Mouse (Mus musculus): Measurements from ENCODE around the gene 5330417C22Rik. TPM values are rescaled to one million over a fixed set of nuclear protein-coding genes. Genes with fewer than 3 reads are reported as not detected.

5330417C22Rik gene
- total RNA-seq, 2 experiments from 2014 or later = not detected

DNA sequence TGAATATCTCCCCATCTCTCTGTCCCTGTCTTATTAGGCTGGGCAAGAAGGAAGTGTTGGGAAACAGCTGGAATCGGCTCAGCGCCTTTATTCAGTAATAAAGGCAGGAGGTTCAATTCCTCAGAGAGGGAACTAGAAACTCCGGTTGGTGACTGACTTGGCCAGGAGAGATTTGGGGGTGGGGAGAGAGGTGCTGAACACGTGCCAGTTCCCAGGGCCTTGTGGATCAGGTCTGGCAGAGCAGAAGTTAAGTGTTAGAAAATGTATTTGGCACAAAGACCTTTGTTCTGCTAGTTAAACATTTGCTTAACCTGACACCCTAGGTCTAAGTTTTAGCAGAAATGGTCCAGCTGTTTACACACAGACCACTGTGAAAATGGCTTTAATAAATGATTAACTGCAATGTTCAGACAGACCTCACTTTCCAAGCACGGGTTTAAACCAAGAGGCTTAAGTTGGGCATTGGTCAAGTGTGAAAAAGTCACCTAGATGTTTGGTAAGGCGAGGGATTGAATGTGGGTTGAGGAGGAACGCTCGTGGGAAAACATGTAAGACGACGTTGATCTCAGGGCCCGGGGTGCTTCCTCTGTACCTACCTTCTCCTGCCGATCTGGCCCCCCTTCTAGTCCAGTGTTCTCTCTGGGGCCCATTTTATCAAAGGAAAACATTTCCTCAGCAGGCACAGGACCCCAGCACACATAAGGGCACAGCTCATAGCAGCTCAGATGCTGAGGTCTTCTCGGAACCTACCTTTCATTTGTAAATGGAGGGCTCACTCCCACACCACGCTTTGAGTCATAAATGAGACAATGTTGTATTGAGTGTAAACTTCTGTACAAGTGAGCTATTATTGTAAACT, 59.3 kb downstream of the 5330417C22Rik start:
- no peak overlapping the region for H3K27ac ChIP-seq
- DNase-seq = peak; percentile 51
- intact Hi-C loops (cut with DNase I) = no loop called here
- H3K4me3 ChIP-seq = no peak overlapping the region
- no peak for TF ChIP-seq CTCF (IDR thresholded peaks at IDR 0.05)

DNA sequence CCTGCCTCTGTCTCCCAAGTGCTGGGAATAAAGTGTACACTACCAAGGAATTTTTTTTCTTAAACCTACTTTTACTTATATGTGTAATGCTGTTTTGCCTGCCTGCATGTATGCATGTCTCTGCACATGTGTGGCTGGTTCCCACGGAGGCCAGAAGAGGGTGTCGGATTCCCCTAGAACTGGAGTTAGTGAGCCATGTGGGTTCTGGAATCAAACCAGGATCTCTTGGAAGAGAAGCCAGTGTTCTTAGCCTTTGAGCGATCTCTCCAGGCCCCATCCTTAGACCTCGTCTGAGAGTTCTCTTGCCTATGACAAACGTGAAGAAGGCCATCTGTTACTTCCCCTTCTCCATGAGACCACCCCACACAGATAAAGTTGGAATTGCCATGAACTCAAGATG, 60.8 kb downstream of the 5330417C22Rik start:
- TF ChIP-seq CTCF (IDR thresholded peaks at IDR 0.05) = no peak
- intact Hi-C loops (cut with DNase I) = no loop called here
- H3K4me3 ChIP-seq = no peak overlapping the region
- H3K27ac ChIP-seq = no peak overlapping the region
- DNase-seq = no peak

DNA sequence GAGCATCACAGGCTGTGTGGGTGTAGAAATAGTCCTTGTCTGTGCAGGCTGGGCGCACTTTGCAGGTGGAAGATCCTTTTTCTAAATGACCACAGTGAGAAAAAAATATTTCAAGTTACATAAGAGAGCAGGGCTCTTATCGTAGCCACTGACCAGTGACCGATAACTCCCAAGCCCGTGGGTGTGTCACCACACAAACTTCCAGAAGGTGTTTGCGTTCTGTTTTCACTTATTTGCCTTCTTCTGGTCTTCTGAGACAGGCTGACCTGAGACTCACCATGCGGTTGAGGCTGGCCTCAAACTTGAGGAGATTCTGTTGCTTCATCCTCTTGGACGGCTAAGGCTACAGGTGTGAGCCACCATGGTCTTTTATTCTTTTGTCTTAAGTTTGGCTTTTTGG, 61.4 kb downstream of the 5330417C22Rik start:
- TF ChIP-seq CTCF (IDR thresholded peaks at IDR 0.05) = no peak
- H3K27ac ChIP-seq = no peak overlapping the region
- DNase-seq = no peak
- no peak overlapping the region for H3K4me3 ChIP-seq
- intact Hi-C loops (cut with DNase I) = no loop called here

DNA sequence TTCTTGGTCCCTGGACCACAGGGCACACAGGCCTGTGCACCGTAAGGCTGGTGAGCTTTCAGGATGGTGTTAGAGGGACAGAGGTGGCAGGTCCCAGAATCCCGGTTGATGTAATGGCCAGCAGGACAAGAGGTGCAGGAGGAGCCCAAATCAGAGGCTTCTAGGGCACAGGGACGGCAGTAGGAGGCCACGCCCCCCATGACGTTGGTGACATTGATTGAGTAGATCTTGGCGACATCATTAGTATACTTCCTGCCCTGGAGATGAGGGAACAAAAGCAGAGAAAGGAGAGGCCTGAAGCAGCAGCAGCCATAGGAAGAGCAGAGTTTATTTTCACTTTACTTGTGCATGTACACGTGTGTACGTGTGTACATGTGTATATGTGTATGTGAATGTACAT, 68.6 kb downstream of the 5330417C22Rik start:
- TF ChIP-seq CTCF (IDR thresholded peaks at IDR 0.05) = no peak
- DNase-seq = no peak
- intact Hi-C loops (cut with DNase I) = loop anchor here (2.0 kb wide), 1 partner anchor 95 kb away; the partner anchor contains the start of gene Tmem167b
- Histone ChIP-seq H3K27ac (no peak overlapping the region), H3K4me3 (no peak overlapping the region)

DNA sequence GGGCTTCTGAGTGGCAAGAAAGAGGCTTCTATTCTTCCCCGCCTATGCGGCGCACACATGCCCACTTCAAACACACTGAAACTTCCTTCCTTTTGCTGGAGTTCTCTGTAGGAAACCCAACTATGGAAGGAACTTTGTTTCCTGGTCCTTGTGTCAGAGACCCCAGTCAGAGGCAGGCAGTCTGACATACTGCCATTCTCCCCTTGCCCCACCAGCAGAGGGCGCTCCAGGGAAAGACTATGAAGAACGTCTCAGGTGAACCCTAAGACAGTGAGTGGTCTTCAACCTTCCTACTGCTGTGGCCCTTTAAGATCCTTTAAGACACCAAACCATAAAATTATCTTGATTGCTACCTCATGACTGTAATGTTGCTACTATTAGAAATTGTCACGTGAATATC, 69.9 kb downstream of the 5330417C22Rik start:
- H3K27ac ChIP-seq = no peak overlapping the region
- peak; percentile 80 for TF ChIP-seq CTCF (IDR thresholded peaks at IDR 0.05)
- intact Hi-C loops (cut with DNase I) = loop anchor here (2.0 kb wide), 1 partner anchor 96 kb away; the partner anchor contains the start of gene Tmem167b
- DNase-seq = peak; percentile 80
- H3K4me3 ChIP-seq = no peak overlapping the region

DNA sequence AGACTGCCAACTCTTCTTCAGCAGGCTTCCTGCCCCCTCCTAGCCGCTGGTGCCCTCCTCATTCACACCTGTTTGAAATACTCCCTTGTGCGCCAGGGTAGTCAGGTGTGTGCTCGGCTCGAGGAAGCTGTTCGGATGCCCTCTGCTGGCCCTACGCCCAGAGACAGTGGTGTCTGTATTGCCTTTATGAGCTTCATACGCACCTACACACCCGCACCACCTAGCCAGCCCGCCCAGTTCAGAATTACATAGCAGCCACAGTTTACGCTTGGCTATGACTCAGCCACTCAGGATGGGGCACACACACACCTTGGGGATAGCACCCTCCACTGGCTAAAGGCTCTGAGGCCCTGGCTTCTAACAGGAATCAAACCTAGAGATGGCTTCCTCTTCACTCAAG, 77.5 kb downstream of the 5330417C22Rik start:
- peak overlapping the region; percentile 5; the same call in 1 of the 2 replicates for H3K4me3 ChIP-seq
- DNase-seq = peak; percentile 27
- H3K27ac ChIP-seq = no peak overlapping the region
- TF ChIP-seq CTCF (IDR thresholded peaks at IDR 0.05) = peak; percentile 24; the same call in 1 of the 2 replicates
- intact Hi-C loops (cut with DNase I) = loop anchor here (1.0 kb wide), 1 partner anchor 58 kb away; no protein-coding TSS in a partner anchor

DNA sequence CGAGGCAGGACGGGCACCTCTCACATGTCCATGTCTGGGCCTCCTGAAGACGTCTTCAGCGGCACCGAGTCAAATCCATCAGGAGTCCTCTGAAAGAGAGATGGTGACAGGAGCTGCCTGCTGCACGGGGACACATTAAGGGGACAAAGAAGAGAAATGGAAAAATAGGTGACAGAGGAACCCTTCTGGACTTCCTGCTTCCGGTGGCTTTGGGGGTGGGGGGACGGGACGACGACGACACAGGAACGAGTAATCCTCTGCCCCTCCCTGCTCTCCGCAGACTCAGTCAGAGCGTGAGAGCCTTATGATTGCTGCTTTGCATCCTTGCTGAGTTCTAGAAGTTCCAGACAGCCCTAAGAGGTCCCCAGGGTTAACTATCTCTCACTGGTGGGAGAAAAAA, 78.0 kb downstream of the 5330417C22Rik start:
- no peak overlapping the region for H3K27ac ChIP-seq
- TF ChIP-seq CTCF (IDR thresholded peaks at IDR 0.05) = no peak
- peak overlapping the region; percentile 5; the same call in 1 of the 2 replicates for H3K4me3 ChIP-seq
- intact Hi-C loops (cut with DNase I) = no loop called here
- no peak for DNase-seq

DNA sequence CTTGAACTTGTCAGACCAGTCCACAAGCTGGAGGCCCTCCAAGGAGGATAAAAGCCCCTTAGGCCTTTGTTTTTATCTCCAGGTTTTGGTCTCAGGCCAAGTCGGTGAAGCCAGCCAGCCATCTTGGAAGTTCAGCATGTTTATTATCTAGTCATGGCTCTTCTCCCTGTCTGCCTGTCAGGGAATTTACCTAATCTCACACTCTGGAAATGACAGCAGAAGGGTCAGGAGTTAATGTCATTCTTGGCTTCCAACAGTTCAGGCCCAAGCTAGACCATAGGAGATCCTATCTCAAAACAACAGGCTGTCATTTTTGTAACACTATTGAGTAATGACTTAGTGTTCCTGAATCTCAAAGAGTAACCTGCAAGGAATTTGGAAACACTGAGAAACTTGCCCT, 82.2 kb downstream of the 5330417C22Rik start:
- DNase-seq = no peak
- intact Hi-C loops (cut with DNase I) = no loop called here
- Histone ChIP-seq H3K27ac (no peak overlapping the region), H3K4me3 (no peak overlapping the region)
- TF ChIP-seq CTCF (IDR thresholded peaks at IDR 0.05) = no peak

DNA sequence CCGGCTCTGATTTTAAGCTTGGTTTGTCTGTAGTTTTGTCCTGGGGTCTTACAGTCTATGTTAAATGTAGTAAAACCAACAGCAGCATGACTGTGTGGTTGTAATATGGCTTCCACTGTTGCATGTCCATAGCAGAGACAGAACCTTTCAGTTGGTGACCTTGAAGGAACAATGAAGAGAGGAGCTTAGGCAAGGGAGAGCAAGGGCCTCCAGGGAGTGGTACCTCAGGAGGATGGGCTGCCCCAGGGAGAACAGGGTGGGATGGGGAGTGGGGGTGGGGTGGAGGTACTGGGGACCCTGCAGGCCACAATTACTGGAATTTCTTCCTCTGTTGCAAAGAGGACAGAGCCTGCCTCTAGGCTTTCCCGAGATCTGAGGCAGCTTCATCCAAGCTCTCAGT, 84.4 kb downstream of the 5330417C22Rik start:
- H3K27ac ChIP-seq = no peak overlapping the region
- no peak overlapping the region for H3K4me3 ChIP-seq
- no peak for DNase-seq
- TF ChIP-seq CTCF (IDR thresholded peaks at IDR 0.05) = no peak
- intact Hi-C loops (cut with DNase I) = no loop called here

DNA sequence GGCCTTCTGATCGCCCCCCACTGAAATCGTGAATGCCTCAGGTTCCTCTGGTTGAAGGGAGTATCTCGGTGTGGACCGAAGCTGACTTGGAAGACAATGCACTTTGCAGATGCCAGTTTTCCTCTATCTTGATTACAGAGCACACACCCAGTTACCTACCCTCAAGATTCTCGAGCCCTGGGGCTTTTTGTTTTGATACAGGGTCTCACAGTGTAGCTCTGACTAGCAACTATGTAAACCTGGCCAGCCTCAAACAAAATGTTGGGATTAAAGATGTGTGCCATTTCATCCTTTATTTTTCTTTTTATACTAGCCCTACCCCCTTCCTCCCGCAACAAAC, 91.0 kb downstream of the 5330417C22Rik start:
- no peak for DNase-seq
- no peak for TF ChIP-seq CTCF (IDR thresholded peaks at IDR 0.05)
- H3K27ac ChIP-seq = peak overlapping the region; percentile 90
- intact Hi-C loops (cut with DNase I) = loop anchor here (2.0 kb wide), 1 partner anchor 109 kb away; no protein-coding TSS in a partner anchor
- peak overlapping the region; percentile 74 for H3K4me3 ChIP-seq

DNA sequence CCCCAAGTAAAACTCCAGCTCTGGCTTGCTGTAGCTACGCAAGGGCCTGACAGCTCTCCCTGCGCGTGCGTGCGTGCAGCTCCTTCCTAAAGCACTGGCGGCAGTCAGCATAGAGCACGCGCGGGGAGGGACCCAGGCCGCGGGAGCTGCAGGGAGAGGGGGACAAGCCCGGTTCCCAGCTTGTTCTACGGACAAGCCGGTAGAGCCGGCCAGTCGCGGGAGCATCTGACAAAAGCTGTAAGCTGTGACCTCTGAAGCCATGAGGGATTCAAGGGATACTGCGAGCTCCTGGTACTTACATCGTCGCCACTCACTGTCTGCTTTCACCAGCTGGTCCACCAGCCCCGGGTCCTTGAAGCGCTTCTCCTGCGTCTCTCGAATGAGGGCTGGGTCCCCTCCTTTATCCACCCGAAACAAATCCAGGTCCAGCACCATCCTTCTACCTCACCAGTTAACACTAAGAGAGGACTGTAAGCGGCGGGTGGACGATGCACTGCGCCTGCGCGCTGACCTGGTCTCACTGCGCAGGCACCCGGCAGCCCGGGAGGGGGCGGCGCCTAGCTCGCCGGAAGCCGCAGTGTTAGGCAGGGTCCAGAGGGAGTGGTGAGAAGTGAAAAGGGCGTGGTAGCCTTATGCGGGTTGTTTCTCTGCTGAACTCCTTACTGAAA, 91.5 kb downstream of the 5330417C22Rik start, which contains the start of gene Sars:
Gene Sars (minus strand): TSS at position 512 of the 668 bp plus-strand sequence.
- intact Hi-C loops (cut with DNase I) = loop anchor here (2.0 kb wide), 1 partner anchor 110 kb away; no protein-coding TSS in a partner anchor
- DNase-seq = peak; percentile 96
- TF ChIP-seq CTCF (IDR thresholded peaks at IDR 0.05) = peak; percentile 65
- peak within 1 kb of the TSS; percentile 90 for H3K27ac ChIP-seq
- H3K4me3 ChIP-seq = peak within 1 kb of the TSS; percentile 74

DNA sequence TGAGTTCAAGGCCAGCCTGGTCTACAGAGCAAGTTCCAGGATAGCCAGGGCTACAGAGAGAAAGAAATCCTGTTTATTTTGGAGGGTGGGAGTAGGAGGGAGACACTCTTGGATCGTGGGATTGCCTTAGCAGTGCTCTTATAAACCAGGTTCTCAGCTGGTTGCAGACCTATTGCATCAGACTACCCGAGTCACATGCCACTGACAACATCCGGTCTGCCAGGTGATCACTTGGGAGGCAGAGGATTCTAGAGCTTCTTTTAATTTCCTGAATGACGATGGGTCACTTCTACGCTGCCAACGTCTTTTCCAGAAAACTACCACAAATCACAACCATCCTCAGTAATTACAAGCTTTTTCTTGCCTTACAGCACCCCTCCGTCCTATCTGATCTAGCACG, 92.3 kb downstream of the 5330417C22Rik start:
- no peak for TF ChIP-seq CTCF (IDR thresholded peaks at IDR 0.05)
- DNase-seq = peak; percentile 66
- peak overlapping the region; percentile 74 for H3K4me3 ChIP-seq
- peak overlapping the region; percentile 90 for H3K27ac ChIP-seq
- intact Hi-C loops (cut with DNase I) = loop anchor here (2.0 kb wide), 1 partner anchor 111 kb away; no protein-coding TSS in a partner anchor

DNA sequence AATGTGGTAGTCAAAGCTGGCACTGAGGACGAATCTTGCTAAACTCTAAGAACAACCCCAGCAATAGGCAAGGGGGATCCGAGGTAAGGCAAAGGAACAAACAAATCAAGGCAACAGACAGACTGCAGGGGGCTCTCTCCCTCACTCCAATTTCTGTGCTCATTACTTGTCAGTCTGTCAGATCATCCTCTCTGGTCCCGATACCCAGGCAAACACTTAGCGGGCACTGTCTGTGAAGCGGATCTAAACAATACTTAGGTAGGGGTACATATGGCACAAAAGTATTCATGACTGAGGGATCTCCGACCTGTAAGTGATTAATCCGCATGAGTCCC, 100.0 kb downstream of the 5330417C22Rik start:
- Histone ChIP-seq H3K4me3 (no peak overlapping the region), H3K27ac (no peak overlapping the region)
- intact Hi-C loops (cut with DNase I) = no loop called here
- TF ChIP-seq CTCF (IDR thresholded peaks at IDR 0.05) = no peak
- no peak for DNase-seq

All from gastrocnemius, adult 2 months (tissue).